Mouse (Mus musculus) hindbrain, postnatal 0 days (tissue): ENCODE results near the gene Decr2. TPM values are rescaled to one million over a fixed set of nuclear protein-coding genes. Genes with fewer than 3 reads are reported as not detected.
"Not testable (repeated sequence)": the region's sequence is repeated elsewhere in the genome, so short reads cannot be mapped to it uniquely, and the experiment has no call there.

ENCODE experiments used
- ATAC-seq: fragments of 200-750 bp; cut with Nextera tagmentation; 2 replicates; pipeline ENCODE4 v1.8.0; 2017; ENCODE audit warnings: mild to moderate bottlenecking, moderate TSS enrichment, moderate library complexity
- DNase-seq: peaks from one replicate; pipeline ENCODE4 v3.0.0-alpha.2; 2015; ENCODE audit warnings: low spot score
- H3K27ac ChIP-seq: fragments of 300-500 bp; sonication (generic); 2 replicates; pipeline ENCODE4 v1.5.1; 2014; ENCODE audit warnings: mild to moderate bottlenecking
- H3K27me3 ChIP-seq: fragments of 300-500 bp; sonication (generic); 2 replicates; pipeline ENCODE4 v1.6.1; 2014; ENCODE audit warnings: low read length, mixed read lengths; ENCODE audit not compliant: insufficient read depth
- H3K36me3 ChIP-seq: fragments of 300-500 bp; sonication (generic); 2 replicates; pipeline ENCODE4 v1.6.1; 2014; ENCODE audit warnings: low read length, mixed read lengths; ENCODE audit not compliant: insufficient read depth
- H3K4me1 ChIP-seq: fragments of 300-500 bp; sonication (generic); 2 replicates; pipeline ENCODE4 v1.6.1; 2014; ENCODE audit warnings: antibody characterized with exemption, low read length, mixed read lengths; ENCODE audit not compliant: insufficient read depth
- H3K4me2 ChIP-seq: fragments of 300-500 bp; sonication (generic); 2 replicates; pipeline ENCODE4 v1.6.1; 2014; ENCODE audit warnings: low read depth, mild to moderate bottlenecking, low read length, moderate library complexity, mixed read lengths
- H3K4me3 ChIP-seq: fragments of 300-500 bp; sonication (generic); 2 replicates; pipeline ENCODE4 v1.5.1; 2014; ENCODE audit warnings: low read length
- H3K9ac ChIP-seq: fragments of 300-500 bp; sonication (generic); replicated peaks from 2 replicates; pipeline ENCODE4 v1.6.1; 2014; ENCODE audit warnings: mild to moderate bottlenecking, low read length, moderate library complexity, mixed read lengths
- H3K9me3 ChIP-seq: fragments of 300-500 bp; sonication (generic); 2 replicates; pipeline ENCODE4 v1.6.1; 2016; ENCODE audit warnings: low read length, mixed read lengths
- CTCF ChIP-seq: IDR thresholded peaks from 2 replicates; pipeline ENCODE4 v1.5.1; 2016; ENCODE audit warnings: antibody characterized with exemption, control low read depth, low read depth
- WGBS: fragments of 180-500 bp; shearing (Covaris S2); extraction: QIAGEN DNeasy Blood & Tissue Kit; methylation state at CpG from one replicate; pipeline ENCODE4 v1.1.7; 2014; 5-methylcytosine and 5-hydroxymethylcytosine counted together
- polyA plus RNA-seq: library from polyadenylated mRNA; unstranded; fragments of >200 nt; fragmentation: Nextera tagmentation; extraction: Ambion mirVana; gene quantifications from 2 replicates; pipeline ENCODE4 v1.2.1, GENCODE M21; 2015
- total RNA-seq: library from RNA; depleted of rRNA; stranded (reverse); fragments of >200 nt; gene quantifications from 2 replicates; pipeline ENCODE4 v1.2.3, GENCODE M21; 2014

Decr2 gene
- total and polyA plus RNA-seq, 2 experiments from 2014 or later, result 40.6 to 41.1 TPM

GRCm38 (mm10) chr17:26122431-26123140 lies 32.4 kb upstream of the Decr2 start:
- ATAC-seq, result 0 out of 2 replicates have a peak, but pooled peaks have one; percentile 8
- no peak overlapping the region for H3K4me3 ChIP-seq
- no peak overlapping the region for H3K9ac ChIP-seq
- H3K4me1 ChIP-seq, result peaks cover 7% of the 10 kb centered on the region
- no peak overlapping the region for H3K4me2 ChIP-seq
- 55% methylated on average over 5 of the region's 5 CpGs for WGBS
- TF ChIP-seq CTCF, result peak; percentile 22
- no peaks in the 10 kb centered on the region for H3K27me3 ChIP-seq
- no peak overlapping the region for H3K27ac ChIP-seq
- H3K36me3 ChIP-seq, result peaks cover 20% of the 10 kb centered on the region; the same call in 1 of the 2 replicates
- no peaks in the 10 kb centered on the region for H3K9me3 ChIP-seq
- DNase-seq, result no peak

GRCm38 (mm10) chr17:26119766-26120710 lies 29.9 kb upstream of the Decr2 start:
- Histone ChIP-seq H3K4me3 (no peak overlapping the region), H3K9me3 (no peaks in the 10 kb centered on the region), H3K27me3 (0 out of 2 replicates have a peak, but pooled peaks cover 3% of the 10 kb centered on the region), H3K4me2 (no peak overlapping the region), H3K9ac (no peak overlapping the region), H3K4me1 (peaks cover 7% of the 10 kb centered on the region), H3K36me3 (no peaks in the 10 kb centered on the region), H3K27ac (no peak overlapping the region)
- DNase-seq (peak; percentile 78), ATAC-seq (peak; percentile 44; the same call in 1 of the 2 replicates)
- peak; percentile 85 for TF ChIP-seq CTCF
- 51% methylated on average over 33 of the region's 33 CpGs for WGBS

GRCm38 (mm10) chr17:26116503-26117258 lies 26.5 kb upstream of the Decr2 start:
- ATAC-seq, result no peak
- Histone ChIP-seq H3K9me3 (no peaks in the 10 kb centered on the region), H3K27ac (no peak overlapping the region), H3K4me1 (no peaks in the 10 kb centered on the region), H3K27me3 (0 out of 2 replicates have a peak, but pooled peaks cover 9% of the 10 kb centered on the region), H3K9ac (no peak overlapping the region), H3K4me3 (no peak overlapping the region), H3K36me3 (no peaks in the 10 kb centered on the region), H3K4me2 (no peak overlapping the region)
- 86% methylated on average over 17 of the region's 17 CpGs for WGBS
- no peak for TF ChIP-seq CTCF
- DNase-seq, result no peak

- no peak overlapping the region for H3K9ac ChIP-seq
- H3K9me3 ChIP-seq, result no peaks in the 10 kb centered on the region
- DNase-seq (no peak), ATAC-seq (no peak)
- no peak overlapping the region for H3K27ac ChIP-seq
- H3K4me1 ChIP-seq, result no peaks in the 10 kb centered on the region
- no peak for TF ChIP-seq CTCF
- 0 out of 2 replicates have a peak, but pooled peaks cover 9% of the 10 kb centered on the region for H3K27me3 ChIP-seq
- H3K4me3 ChIP-seq, result no peak overlapping the region
- 50% methylated on average over 3 of the region's 3 CpGs for WGBS
- no peak overlapping the region for H3K4me2 ChIP-seq
- no peaks in the 10 kb centered on the region for H3K36me3 ChIP-seq
Observed at GRCm38 (mm10) chr17:26115956-26116487, 25.9 kb upstream of the Decr2 start.

- H3K36me3 ChIP-seq, result no peaks in the 10 kb centered on the region
- no peak overlapping the region for H3K4me2 ChIP-seq
- no peak overlapping the region for H3K4me3 ChIP-seq
- H3K9ac ChIP-seq, result no peak overlapping the region
- DNase-seq (no peak), ATAC-seq (no peak)
- no peaks in the 10 kb centered on the region for H3K9me3 ChIP-seq
- no peak for TF ChIP-seq CTCF
- no peak overlapping the region for H3K27ac ChIP-seq
- WGBS, result 78% methylated on average over 7 of the region's 7 CpGs
- no peaks in the 10 kb centered on the region for H3K4me1 ChIP-seq
- 0 out of 2 replicates have a peak, but pooled peaks cover 9% of the 10 kb centered on the region for H3K27me3 ChIP-seq
Observed at GRCm38 (mm10) chr17:26115205-26115898, 25.2 kb upstream of the Decr2 start.

- H3K4me1 ChIP-seq, DNase-seq, ATAC-seq, H3K4me3 ChIP-seq, H3K9ac ChIP-seq, H3K27me3 ChIP-seq, H3K36me3 ChIP-seq, H3K4me2 ChIP-seq, H3K9me3 ChIP-seq, H3K27ac ChIP-seq: not testable (repeated sequence)
- 55% methylated on average over 7 of the region's 7 CpGs for WGBS
Observed at GRCm38 (mm10) chr17:26114461-26114860, 24.3 kb upstream of the Decr2 start.
